Mouse (Mus musculus) granulocyte monocyte progenitor cell, adult 5-6 weeks (primary cell): ENCODE measurements around the gene Rsrp1. TPM values are rescaled to one million over a fixed set of nuclear protein-coding genes. Genes with fewer than 3 reads are reported as not detected.
"Not testable (repeated sequence)": the region's sequence is repeated elsewhere in the genome, so short reads cannot be mapped to it uniquely, and the experiment has no call there.

Experiments used
- ATAC-seq: replicated peaks from 2 replicates; pipeline ENCODE4 v1.8.0; 2016; ENCODE audit warnings: mild to moderate bottlenecking, moderate TSS enrichment, inconsistent platforms; ENCODE audit not compliant: poor library complexity, severe bottlenecking
- total RNA-seq, 2 experiments: library from RNA; stranded (forward) in 1 of 2; stranded (reverse) in 1 of 2; fragments of 200-712, 200-1000 nt in 1 of 2; fragments of >200 nt in 1 of 2; fragmentation: Nextera tagmentation in 1 of 2; gene quantifications; 2 replicates each; pipeline ENCODE4 v1.2.3; 2014 to 2017

Gene Rsrp1
- total RNA-seq (2014; fragmentation: Nextera tagmentation) (476 and 614 TPM in 2 replicates), total RNA-seq (2017) (134 and 184 TPM in 2 replicates)

GRCm38 (mm10) chr4:134923258-134924018 is at the start of gene Rsrp1:
Gene Rsrp1 (plus strand): TSS chr4:134923592.
- peak; percentile 62 for ATAC-seq

GRCm38 (mm10) chr4:134876171-134876570 is 47.2 kb upstream of the Rsrp1 start:
- no peak for ATAC-seq

- peak; percentile 71 for ATAC-seq
Observed at GRCm38 (mm10) chr4:134879410-134879981, 43.9 kb upstream of the Rsrp1 start.

GRCm38 (mm10) chr4:134880041-134880440 is 43.4 kb upstream of the Rsrp1 start:
- no peak for ATAC-seq

GRCm38 (mm10) chr4:134883266-134883665 is 40.1 kb upstream of the Rsrp1 start:
- peak; percentile 66 for ATAC-seq

- ATAC-seq, result no peak
Observed at GRCm38 (mm10) chr4:134883808-134884207, 39.6 kb upstream of the Rsrp1 start.

- ATAC-seq, result no peak
Observed at GRCm38 (mm10) chr4:134884364-134884763, 39.0 kb upstream of the Rsrp1 start.

- no peak for ATAC-seq
Observed at GRCm38 (mm10) chr4:134892096-134892495, 31.3 kb upstream of the Rsrp1 start.

GRCm38 (mm10) chr4:134897256-134897655 is 26.1 kb upstream of the Rsrp1 start:
- ATAC-seq, result no peak

GRCm38 (mm10) chr4:134901126-134901525 is 22.3 kb upstream of the Rsrp1 start:
- ATAC-seq, result no peak

GRCm38 (mm10) chr4:134903046-134903445 is 20.3 kb upstream of the Rsrp1 start:
- no peak for ATAC-seq

GRCm38 (mm10) chr4:134911406-134911805 is 12.0 kb upstream of the Rsrp1 start:
- not testable (repeated sequence) for ATAC-seq

- peak; percentile 24; the same call in 1 of the 2 replicates for ATAC-seq
Observed at GRCm38 (mm10) chr4:134913413-134913812, 10.0 kb upstream of the Rsrp1 start.

- peak; percentile 40 for ATAC-seq
Observed at GRCm38 (mm10) chr4:134914122-134914863, 9.1 kb upstream of the Rsrp1 start.

- peak; percentile 76 for ATAC-seq
Observed at GRCm38 (mm10) chr4:134914864-134915209, 8.6 kb upstream of the Rsrp1 start, which contains the start of gene Tmem50a. Gene Tmem50a (minus strand): TSS chr4:134915024.

GRCm38 (mm10) chr4:134915223-134916050 is 8.0 kb upstream of the Rsrp1 start:
- no peak for ATAC-seq

GRCm38 (mm10) chr4:134917194-134917593 is 6.2 kb upstream of the Rsrp1 start:
- peak; percentile 26 for ATAC-seq

GRCm38 (mm10) chr4:134918381-134918780 is 5.0 kb upstream of the Rsrp1 start:
- no peak for ATAC-seq

GRCm38 (mm10) chr4:134919733-134920540 is 3.5 kb upstream of the Rsrp1 start:
- ATAC-seq, result peak; percentile 55
